Mouse (Mus musculus): ENCODE measurements at regions not wholly inside any gene's neighbourhood (a gene's known extent, or its start where the extent isn't known, plus 50 kb on each side); places are given as distances from the start of the nearest gene placed in this dataset.

- Histone ChIP-seq H3K4me1 (ENCODE audit: control insufficient read depth, insufficient read depth, low read length) (no peaks in the 10 kb centered on the region), H3K27ac (ENCODE audit: low read length) (no peak overlapping the region), H3K4me3 (ENCODE audit: low read length) (no peak overlapping the region), H3K9me3 (replicated peaks; ENCODE audit: control insufficient read depth, low read length) (no peaks in the 10 kb centered on the region), H3K27me3 (ENCODE audit: control insufficient read depth, insufficient read depth, low read length) (no peaks in the 10 kb centered on the region), H3K36me3 (ENCODE audit: control insufficient read depth, insufficient read depth) (no peaks in the 10 kb centered on the region), H3K4me2 (ENCODE audit: low read depth, low read length) (no peak overlapping the region), H3K9ac (ENCODE audit: low read length) (no peak overlapping the region)
- 73% methylated on average over 4 of the region's 4 CpGs for WGBS
- ATAC-seq (replicated peaks; ENCODE audit: extremely low read depth, insufficient read depth, low FRiP score): no peak
Observed at GRCm38 (mm10) chr14:100415099-100415498, 130.6 kb upstream of the Klf12 start.

- Histone ChIP-seq H3K4me3 (ENCODE audit: low read length) (no peak overlapping the region), H3K27ac (ENCODE audit: low read length) (no peak overlapping the region), H3K27me3 (ENCODE audit: control insufficient read depth, insufficient read depth, low read length) (no peaks in the 10 kb centered on the region), H3K9ac (ENCODE audit: low read length) (no peak overlapping the region), H3K4me2 (ENCODE audit: low read depth, low read length) (no peak overlapping the region), H3K9me3 (replicated peaks; ENCODE audit: control insufficient read depth, low read length) (no peaks in the 10 kb centered on the region), H3K36me3 (ENCODE audit: control insufficient read depth, insufficient read depth) (no peaks in the 10 kb centered on the region), H3K4me1 (ENCODE audit: control insufficient read depth, insufficient read depth, low read length) (no peaks in the 10 kb centered on the region)
- ATAC-seq (replicated peaks; ENCODE audit: extremely low read depth, insufficient read depth, low FRiP score): no peak
- WGBS: 80% methylated on average over 1 of the region's 1 CpGs
Observed at GRCm38 (mm10) chr14:100412211-100412610, 127.7 kb upstream of the Klf12 start.

GRCm38 (mm10) chr14:100397191-100397590 is 112.7 kb upstream of the Klf12 start:
- H3K9me3 ChIP-seq (replicated peaks; ENCODE audit: control insufficient read depth, low read length): no peaks in the 10 kb centered on the region
- no peak overlapping the region for H3K4me2 ChIP-seq (ENCODE audit: low read depth, low read length)
- no peaks in the 10 kb centered on the region for H3K4me1 ChIP-seq (ENCODE audit: control insufficient read depth, insufficient read depth, low read length)
- H3K9ac ChIP-seq (ENCODE audit: low read length): no peak overlapping the region
- H3K4me3 ChIP-seq (ENCODE audit: low read length): no peak overlapping the region
- no peak for ATAC-seq (replicated peaks; ENCODE audit: extremely low read depth, insufficient read depth, low FRiP score)
- no peaks in the 10 kb centered on the region for H3K27me3 ChIP-seq (ENCODE audit: control insufficient read depth, insufficient read depth, low read length)
- WGBS: 60% methylated on average over 5 of the region's 5 CpGs
- no peak overlapping the region for H3K27ac ChIP-seq (ENCODE audit: low read length)
- H3K36me3 ChIP-seq (ENCODE audit: control insufficient read depth, insufficient read depth): no peaks in the 10 kb centered on the region

GRCm38 (mm10) chr14:100375218-100375983 is 90.9 kb upstream of the Klf12 start:
- H3K27ac ChIP-seq (ENCODE audit: low read length): no peak overlapping the region
- no peak overlapping the region for H3K9ac ChIP-seq (ENCODE audit: low read length)
- no peak overlapping the region for H3K4me3 ChIP-seq (ENCODE audit: low read length)
- peaks cover 4% of the 10 kb centered on the region for H3K9me3 ChIP-seq (replicated peaks; ENCODE audit: control insufficient read depth, low read length)
- WGBS: 67% methylated on average over 8 of the region's 8 CpGs
- H3K4me2 ChIP-seq (ENCODE audit: low read depth, low read length): no peak overlapping the region
- ATAC-seq (replicated peaks; ENCODE audit: extremely low read depth, insufficient read depth, low FRiP score): no peak
- H3K4me1 ChIP-seq (ENCODE audit: control insufficient read depth, insufficient read depth, low read length): no peaks in the 10 kb centered on the region
- no peaks in the 10 kb centered on the region for H3K36me3 ChIP-seq (ENCODE audit: control insufficient read depth, insufficient read depth)
- no peaks in the 10 kb centered on the region for H3K27me3 ChIP-seq (ENCODE audit: control insufficient read depth, insufficient read depth, low read length)

GRCm38 (mm10) chr14:100374494-100375217 is 90.2 kb upstream of the Klf12 start:
- Histone ChIP-seq H3K9me3 (replicated peaks; ENCODE audit: control insufficient read depth, low read length) (peaks cover 4% of the 10 kb centered on the region), H3K27me3 (ENCODE audit: control insufficient read depth, insufficient read depth, low read length) (no peaks in the 10 kb centered on the region), H3K27ac (ENCODE audit: low read length) (no peak overlapping the region), H3K4me1 (ENCODE audit: control insufficient read depth, insufficient read depth, low read length) (no peaks in the 10 kb centered on the region), H3K36me3 (ENCODE audit: control insufficient read depth, insufficient read depth) (no peaks in the 10 kb centered on the region), H3K4me3 (ENCODE audit: low read length) (no peak overlapping the region), H3K9ac (ENCODE audit: low read length) (no peak overlapping the region), H3K4me2 (ENCODE audit: low read depth, low read length) (no peak overlapping the region)
- ATAC-seq (replicated peaks; ENCODE audit: extremely low read depth, insufficient read depth, low FRiP score): no peak
- 82% methylated on average over 18 of the region's 18 CpGs for WGBS

GRCm38 (mm10) chr14:100366234-100366864 is 81.9 kb upstream of the Klf12 start:
- H3K4me1 ChIP-seq (ENCODE audit: control insufficient read depth, insufficient read depth, low read length): no peaks in the 10 kb centered on the region
- H3K27me3 ChIP-seq (ENCODE audit: control insufficient read depth, insufficient read depth, low read length): no peaks in the 10 kb centered on the region
- no peak overlapping the region for H3K4me2 ChIP-seq (ENCODE audit: low read depth, low read length)
- H3K36me3 ChIP-seq (ENCODE audit: control insufficient read depth, insufficient read depth): no peaks in the 10 kb centered on the region
- H3K9me3 ChIP-seq (replicated peaks; ENCODE audit: control insufficient read depth, low read length): no peaks in the 10 kb centered on the region
- 60% methylated on average over 5 of the region's 5 CpGs for WGBS
- no peak overlapping the region for H3K4me3 ChIP-seq (ENCODE audit: low read length)
- ATAC-seq (replicated peaks; ENCODE audit: extremely low read depth, insufficient read depth, low FRiP score): no peak
- no peak overlapping the region for H3K9ac ChIP-seq (ENCODE audit: low read length)
- no peak overlapping the region for H3K27ac ChIP-seq (ENCODE audit: low read length)

GRCm38 (mm10) chr14:100362786-100363185 is 78.3 kb upstream of the Klf12 start:
- Histone ChIP-seq H3K4me3 (ENCODE audit: low read length) (no peak overlapping the region), H3K9me3 (replicated peaks; ENCODE audit: control insufficient read depth, low read length) (no peaks in the 10 kb centered on the region), H3K9ac (ENCODE audit: low read length) (no peak overlapping the region), H3K4me1 (ENCODE audit: control insufficient read depth, insufficient read depth, low read length) (no peaks in the 10 kb centered on the region), H3K4me2 (ENCODE audit: low read depth, low read length) (no peak overlapping the region), H3K27ac (ENCODE audit: low read length) (no peak overlapping the region), H3K36me3 (ENCODE audit: control insufficient read depth, insufficient read depth) (no peaks in the 10 kb centered on the region), H3K27me3 (ENCODE audit: control insufficient read depth, insufficient read depth, low read length) (no peaks in the 10 kb centered on the region)
- WGBS: 62% methylated on average over 3 of the region's 3 CpGs
- no peak for ATAC-seq (replicated peaks; ENCODE audit: extremely low read depth, insufficient read depth, low FRiP score)

- H3K4me1 ChIP-seq (ENCODE audit: control insufficient read depth, insufficient read depth, low read length): no peaks in the 10 kb centered on the region
- no peaks in the 10 kb centered on the region for H3K9me3 ChIP-seq (replicated peaks; ENCODE audit: control insufficient read depth, low read length)
- no peak overlapping the region for H3K9ac ChIP-seq (ENCODE audit: low read length)
- no peak overlapping the region for H3K4me3 ChIP-seq (ENCODE audit: low read length)
- no peaks in the 10 kb centered on the region for H3K36me3 ChIP-seq (ENCODE audit: control insufficient read depth, insufficient read depth)
- H3K27ac ChIP-seq (ENCODE audit: low read length): no peak overlapping the region
- no peak for ATAC-seq (replicated peaks; ENCODE audit: extremely low read depth, insufficient read depth, low FRiP score)
- no peak overlapping the region for H3K4me2 ChIP-seq (ENCODE audit: low read depth, low read length)
- no peaks in the 10 kb centered on the region for H3K27me3 ChIP-seq (ENCODE audit: control insufficient read depth, insufficient read depth, low read length)
- WGBS: 94% methylated on average over 1 of the region's 1 CpGs
Observed at GRCm38 (mm10) chr14:100361346-100362029, 77.0 kb upstream of the Klf12 start.
